Mouse (Mus musculus) c-Kit-negative CD71-positive TER-119-positive erythroid progenitor cells, embryonic 14.5 days (primary cell): ENCODE measurements around the gene Mettl24.
"Not testable (repeated sequence)": the region's sequence is repeated elsewhere in the genome, so short reads cannot be mapped to it uniquely, and the experiment has no call there.

Experiments
- DNase-seq: peaks from one replicate; pipeline ENCODE4 v3.0.0-alpha.2; 2013; ENCODE audit warnings: low read depth, low spot score

Mettl24 gene

GRCm38 (mm10) chr10:40737274-40738112, 54.4 kb downstream of the Mettl24 start:
- no peak for DNase-seq

- no peak for DNase-seq
Observed at GRCm38 (mm10) chr10:40740696-40741095, 57.6 kb downstream of the Mettl24 start.

GRCm38 (mm10) chr10:40750293-40751047, 67.4 kb downstream of the Mettl24 start:
- no peak for DNase-seq

GRCm38 (mm10) chr10:40751157-40751556, 68.1 kb downstream of the Mettl24 start:
- DNase-seq: no peak

- no peak for DNase-seq
Observed at GRCm38 (mm10) chr10:40753036-40753435, 70.0 kb downstream of the Mettl24 start.

GRCm38 (mm10) chr10:40758171-40759010, 75.3 kb downstream of the Mettl24 start:
- no peak for DNase-seq

GRCm38 (mm10) chr10:40759391-40760194, 76.5 kb downstream of the Mettl24 start:
- DNase-seq: not testable (repeated sequence)

- DNase-seq: no peak
Observed at GRCm38 (mm10) chr10:40760195-40761009, 77.3 kb downstream of the Mettl24 start.

GRCm38 (mm10) chr10:40761010-40761752, 78.1 kb downstream of the Mettl24 start:
- no peak for DNase-seq

GRCm38 (mm10) chr10:40762624-40763023, 79.5 kb downstream of the Mettl24 start:
- no peak for DNase-seq

- DNase-seq: no peak
Observed at GRCm38 (mm10) chr10:40763084-40763720, 80.1 kb downstream of the Mettl24 start.

GRCm38 (mm10) chr10:40772266-40772665, 89.2 kb downstream of the Mettl24 start:
- DNase-seq: no peak

- DNase-seq: no peak
Observed at GRCm38 (mm10) chr10:40775151-40775550, 92.1 kb downstream of the Mettl24 start.

GRCm38 (mm10) chr10:40775655-40776054, 92.6 kb downstream of the Mettl24 start:
- no peak for DNase-seq

GRCm38 (mm10) chr10:40777171-40777570, 94.1 kb downstream of the Mettl24 start:
- DNase-seq: no peak

- no peak for DNase-seq
Observed at GRCm38 (mm10) chr10:40778472-40778871, 95.4 kb downstream of the Mettl24 start.

- no peak for DNase-seq
Observed at GRCm38 (mm10) chr10:40790406-40790805, 107.3 kb downstream of the Mettl24 start.

- DNase-seq: no peak
Observed at GRCm38 (mm10) chr10:40792115-40792514, 109.0 kb downstream of the Mettl24 start.

- no peak for DNase-seq
Observed at GRCm38 (mm10) chr10:40805221-40805620, 122.1 kb downstream of the Mettl24 start.
